Mouse (Mus musculus): ENCODE results near the gene Rin2. TPM values are rescaled to one million over a fixed set of nuclear protein-coding genes. Genes with fewer than 3 reads are reported as not detected.
A peak's percentile ranks its signal among the peaks of the same experiment; 100 is the strongest.
"Not testable (repeated sequence)": the region's sequence is repeated elsewhere in the genome, so short reads cannot be mapped to it uniquely, and the experiment has no call there.

Rin2 gene
- polyA plus RNA-seq, 1 experiment, result 4.4 TPM

DNA sequence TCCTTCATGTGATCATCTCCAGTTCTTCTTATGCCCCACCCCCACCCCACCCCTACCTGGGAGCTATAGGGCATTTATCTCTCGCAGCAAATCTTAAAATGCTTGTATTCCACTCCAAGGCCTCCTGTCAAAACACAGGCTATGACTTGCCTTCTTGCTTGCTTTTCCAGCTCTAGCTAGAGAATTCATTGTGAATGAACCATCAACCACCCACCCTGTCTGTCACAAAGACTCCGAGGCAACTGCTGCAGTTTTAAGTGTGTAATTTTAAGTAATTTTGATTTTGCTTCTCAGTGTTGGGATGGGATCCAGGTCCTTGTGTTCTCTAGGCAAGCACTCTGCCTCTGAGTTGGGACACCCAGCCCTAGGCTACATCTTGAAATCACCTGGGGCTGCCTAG, 215.6 kb downstream of the Rin2 start:
- Histone ChIP-seq H3K36me3 (ENCODE audit: control insufficient read depth, insufficient read depth) (peaks cover 17% of the 10 kb centered on the region), H3K4me2 (ENCODE audit: low read depth) (no peak overlapping the region), H3K4me3 (no peak overlapping the region), H3K79me2 (ENCODE audit: control insufficient read depth, insufficient read depth) (no peaks in the 10 kb centered on the region), H3ac (ENCODE audit: control insufficient read depth, insufficient read length) (no peak overlapping the region), H3K27me3 (ENCODE audit: control insufficient read depth, insufficient read depth, insufficient read length) (no peaks in the 10 kb centered on the region)
- TF ChIP-seq E2F4 (IDR thresholded peaks at IDR 0.05; ENCODE audit: insufficient read depth) (no peak), MYOG (IDR thresholded peaks at IDR 0.05; ENCODE audit: control insufficient read depth in 1 of 3, insufficient read depth in 1 of 3, insufficient read length in 2 of 3, low read depth in 2 of 3) (no peak), POLR2AphosphoS2 (IDR thresholded peaks at IDR 0.05; ENCODE audit: insufficient read length, low read depth) (no peak), USF1 (IDR thresholded peaks at IDR 0.05; ENCODE audit: low read depth) (no peak), REST (IDR thresholded peaks at IDR 0.05; ENCODE audit: insufficient read depth, insufficient read length) (no peak), SRF (IDR thresholded peaks at IDR 0.05; ENCODE audit: control insufficient read depth, insufficient read length, low read depth) (no peak), POLR2A (IDR thresholded peaks at IDR 0.05; ENCODE audit: insufficient read length, low read depth) (no peak), MYOD1 (IDR thresholded peaks at IDR 0.05; ENCODE audit: control insufficient read depth in 1 of 3, insufficient read length in 2 of 3, low read depth in 2 of 3) (no peak), MAX (IDR thresholded peaks at IDR 0.05; ENCODE audit: low read depth) (no peak), CEBPB (IDR thresholded peaks at IDR 0.05; ENCODE audit: insufficient read depth, poor library complexity, severe bottlenecking) (no peak), TCF3 (IDR thresholded peaks at IDR 0.05; ENCODE audit: insufficient read length, low read depth) (no peak), TCF12 (IDR thresholded peaks at IDR 0.05; ENCODE audit: insufficient read depth, poor library complexity, severe bottlenecking) (no peak)

DNA sequence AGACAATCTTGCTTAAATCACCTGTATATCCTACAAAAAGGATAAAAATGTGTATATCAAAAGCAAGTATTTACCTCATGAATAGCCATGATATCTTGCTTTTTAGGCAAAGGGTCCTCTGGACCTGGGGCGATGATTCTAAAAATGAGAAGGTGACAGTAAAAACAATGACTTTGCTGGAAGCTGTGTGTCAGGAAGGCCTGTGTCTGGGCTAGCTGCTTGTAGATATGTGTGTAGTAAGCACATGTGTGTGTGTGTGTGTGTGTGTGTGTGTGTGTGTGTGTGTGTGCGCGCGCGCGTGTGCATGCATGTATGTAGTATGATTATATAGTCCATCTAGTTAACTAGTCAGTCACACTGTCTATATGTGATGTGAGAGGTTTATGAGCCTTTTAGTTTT, 218.7 kb downstream of the Rin2 start:
- Histone ChIP-seq H3K79me2 (ENCODE audit: control insufficient read depth, insufficient read depth) (no peaks in the 10 kb centered on the region), H3K4me2 (ENCODE audit: low read depth) (no peak overlapping the region), H3K4me3 (no peak overlapping the region), H3K27me3 (ENCODE audit: control insufficient read depth, insufficient read depth, insufficient read length) (no peaks in the 10 kb centered on the region), H3ac (ENCODE audit: control insufficient read depth, insufficient read length) (no peak overlapping the region), H3K36me3 (ENCODE audit: control insufficient read depth, insufficient read depth) (no peaks in the 10 kb centered on the region)
- TF ChIP-seq TCF12 (IDR thresholded peaks at IDR 0.05; ENCODE audit: insufficient read depth, poor library complexity, severe bottlenecking), result no peak
- TF ChIP-seq MYOD1 (IDR thresholded peaks at IDR 0.05; ENCODE audit: control insufficient read depth in 1 of 3, insufficient read length in 2 of 3, low read depth in 2 of 3), result no peak
- TF ChIP-seq TCF3 (IDR thresholded peaks at IDR 0.05; ENCODE audit: insufficient read length, low read depth), result no peak
- TF ChIP-seq MYOG (IDR thresholded peaks at IDR 0.05; ENCODE audit: control insufficient read depth in 1 of 3, insufficient read depth in 1 of 3, insufficient read length in 2 of 3, low read depth in 2 of 3), result no peak
- no peak for TF ChIP-seq USF1 (IDR thresholded peaks at IDR 0.05; ENCODE audit: low read depth)
- no peak for TF ChIP-seq SRF (IDR thresholded peaks at IDR 0.05; ENCODE audit: control insufficient read depth, insufficient read length, low read depth)
- no peak for TF ChIP-seq REST (IDR thresholded peaks at IDR 0.05; ENCODE audit: insufficient read depth, insufficient read length)
- no peak for TF ChIP-seq CEBPB (IDR thresholded peaks at IDR 0.05; ENCODE audit: insufficient read depth, poor library complexity, severe bottlenecking)
- TF ChIP-seq POLR2AphosphoS2 (IDR thresholded peaks at IDR 0.05; ENCODE audit: insufficient read length, low read depth), result no peak
- no peak for TF ChIP-seq E2F4 (IDR thresholded peaks at IDR 0.05; ENCODE audit: insufficient read depth)
- TF ChIP-seq MAX (IDR thresholded peaks at IDR 0.05; ENCODE audit: low read depth), result no peak
- TF ChIP-seq POLR2A (IDR thresholded peaks at IDR 0.05; ENCODE audit: insufficient read length, low read depth), result no peak

DNA sequence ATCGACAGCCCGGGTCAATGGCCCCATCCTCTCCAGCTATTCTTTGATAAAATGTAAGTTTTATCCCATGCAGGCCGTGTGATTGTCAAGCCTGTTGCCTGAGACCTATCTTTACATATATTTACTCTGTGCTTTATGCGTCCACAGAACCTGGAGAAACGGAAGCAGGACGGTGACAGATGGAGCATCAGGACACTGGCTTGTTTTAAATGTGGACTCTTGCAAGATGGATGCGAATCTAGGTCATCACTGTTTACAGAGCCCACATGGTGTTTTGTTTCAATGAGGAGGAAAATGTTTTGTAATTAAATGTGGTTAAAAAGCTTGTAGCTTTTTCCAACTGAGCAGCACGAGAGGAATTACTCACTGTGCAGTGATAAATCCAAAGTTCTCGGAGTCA, 223.1 kb downstream of the Rin2 start:
- Histone ChIP-seq H3K4me3 (no peak overlapping the region), H3ac (ENCODE audit: control insufficient read depth, insufficient read length) (no peak overlapping the region), H3K27me3 (ENCODE audit: control insufficient read depth, insufficient read depth, insufficient read length) (no peaks in the 10 kb centered on the region), H3K36me3 (ENCODE audit: control insufficient read depth, insufficient read depth) (no peaks in the 10 kb centered on the region), H3K4me2 (ENCODE audit: low read depth) (no peak overlapping the region), H3K79me2 (ENCODE audit: control insufficient read depth, insufficient read depth) (no peaks in the 10 kb centered on the region)
- TF ChIP-seq TCF3 (IDR thresholded peaks at IDR 0.05; ENCODE audit: insufficient read length, low read depth), result no peak
- TF ChIP-seq TCF12 (IDR thresholded peaks at IDR 0.05; ENCODE audit: insufficient read depth, poor library complexity, severe bottlenecking), result no peak
- TF ChIP-seq REST (IDR thresholded peaks at IDR 0.05; ENCODE audit: insufficient read depth, insufficient read length), result no peak
- no peak for TF ChIP-seq SRF (IDR thresholded peaks at IDR 0.05; ENCODE audit: control insufficient read depth, insufficient read length, low read depth)
- TF ChIP-seq MAX (IDR thresholded peaks at IDR 0.05; ENCODE audit: low read depth), result no peak
- TF ChIP-seq POLR2A (IDR thresholded peaks at IDR 0.05; ENCODE audit: insufficient read length, low read depth), result no peak
- TF ChIP-seq USF1 (IDR thresholded peaks at IDR 0.05; ENCODE audit: low read depth), result no peak
- no peak for TF ChIP-seq CEBPB (IDR thresholded peaks at IDR 0.05; ENCODE audit: insufficient read depth, poor library complexity, severe bottlenecking)
- TF ChIP-seq POLR2AphosphoS2 (IDR thresholded peaks at IDR 0.05; ENCODE audit: insufficient read length, low read depth), result no peak
- no peak for TF ChIP-seq MYOD1 (IDR thresholded peaks at IDR 0.05; ENCODE audit: control insufficient read depth in 1 of 3, insufficient read length in 2 of 3, low read depth in 2 of 3)
- TF ChIP-seq E2F4 (IDR thresholded peaks at IDR 0.05; ENCODE audit: insufficient read depth), result no peak
- TF ChIP-seq MYOG (IDR thresholded peaks at IDR 0.05; ENCODE audit: control insufficient read depth in 1 of 3, insufficient read depth in 1 of 3, insufficient read length in 2 of 3, low read depth in 2 of 3), result no peak

DNA sequence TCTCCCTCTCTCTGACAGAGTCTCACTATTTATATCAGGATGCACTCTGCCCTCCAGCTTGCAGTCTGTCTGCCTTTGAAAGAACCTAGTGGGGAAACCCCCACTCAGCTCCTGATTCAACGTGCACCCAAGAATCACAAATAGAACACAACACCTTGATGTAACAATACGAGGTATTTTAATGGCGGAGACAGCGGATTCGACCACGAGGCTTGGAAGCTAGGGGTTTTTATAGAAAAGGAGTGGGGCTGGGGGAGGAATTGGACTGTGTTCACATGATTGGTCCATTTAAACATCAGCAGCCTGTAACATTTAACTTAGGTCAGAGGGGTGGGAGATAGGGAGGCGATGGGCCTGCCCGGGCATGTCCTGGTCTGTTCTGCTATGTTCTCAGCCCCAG, 225.3 kb downstream of the Rin2 start:
- not testable (repeated sequence) for H3K4me2 ChIP-seq (ENCODE audit: low read depth); H3K36me3 ChIP-seq (ENCODE audit: control insufficient read depth, insufficient read depth); H3ac ChIP-seq (ENCODE audit: control insufficient read depth, insufficient read length); H3K27me3 ChIP-seq (ENCODE audit: control insufficient read depth, insufficient read depth, insufficient read length); H3K4me3 ChIP-seq
- H3K79me2 ChIP-seq (ENCODE audit: control insufficient read depth, insufficient read depth), result peaks cover 21% of the 10 kb centered on the region

DNA sequence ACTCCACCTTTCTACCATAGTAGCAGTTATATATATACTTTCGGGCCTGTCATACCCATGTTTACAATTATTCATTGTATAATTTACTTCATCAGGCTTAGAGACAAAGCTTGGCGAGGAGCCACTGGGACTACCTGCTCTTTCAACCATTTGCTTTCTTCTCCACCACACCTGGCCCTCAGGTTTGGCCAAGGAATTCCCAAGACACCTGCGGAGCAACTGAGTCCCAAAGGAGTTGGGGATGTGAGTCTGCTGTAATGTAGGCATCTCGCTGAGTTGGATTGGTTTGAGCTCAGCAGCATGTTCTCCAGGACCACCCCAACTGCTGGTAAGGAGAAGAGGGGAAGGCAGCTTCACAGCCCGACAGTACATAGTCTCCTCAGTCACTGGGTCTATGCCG, 226.8 kb downstream of the Rin2 start, which contains the start of gene Naa20:
Gene Naa20 (plus strand): TSS at position 239 of the 400 bp plus-strand sequence.
- TF ChIP-seq POLR2AphosphoS2 (IDR thresholded peaks at IDR 0.05; ENCODE audit: insufficient read length, low read depth), result no peak
- TF ChIP-seq TCF12 (IDR thresholded peaks at IDR 0.05; ENCODE audit: insufficient read depth, poor library complexity, severe bottlenecking), result no peak
- no peak for TF ChIP-seq REST (IDR thresholded peaks at IDR 0.05; ENCODE audit: insufficient read depth, insufficient read length)
- TF ChIP-seq POLR2A (IDR thresholded peaks at IDR 0.05; ENCODE audit: insufficient read length, low read depth), result no peak
- no peak for TF ChIP-seq TCF3 (IDR thresholded peaks at IDR 0.05; ENCODE audit: insufficient read length, low read depth)
- TF ChIP-seq SRF (IDR thresholded peaks at IDR 0.05; ENCODE audit: control insufficient read depth, insufficient read length, low read depth), result no peak
- TF ChIP-seq MYOD1 (IDR thresholded peaks at IDR 0.05; ENCODE audit: control insufficient read depth in 1 of 3, insufficient read length in 2 of 3, low read depth in 2 of 3), result no peak
- no peak for TF ChIP-seq MAX (IDR thresholded peaks at IDR 0.05; ENCODE audit: low read depth)
- peaks cover 36% of the 10 kb centered on the region for H3K79me2 ChIP-seq (ENCODE audit: control insufficient read depth, insufficient read depth)

More for the DNA sequence above, 226.8 kb downstream of the Rin2 start, which contains the start of gene Naa20:
- Histone ChIP-seq H3K36me3 (ENCODE audit: control insufficient read depth, insufficient read depth) (peaks cover 8% of the 10 kb centered on the region), H3K27me3 (ENCODE audit: control insufficient read depth, insufficient read depth, insufficient read length) (no peaks in the 10 kb centered on the region), H3ac (ENCODE audit: control insufficient read depth, insufficient read length) (peak within 1 kb of the TSS; percentile 43), H3K4me2 (ENCODE audit: low read depth) (peak within 1 kb of the TSS; percentile 86), H3K4me3 (peak within 1 kb of the TSS; percentile 77)
